Mouse (Mus musculus) lung, adult 18-20 months (tissue): ENCODE data around the gene Olfr1037.
"Not testable (repeated sequence)": the region's sequence is repeated elsewhere in the genome, so short reads cannot be mapped to it uniquely, and the experiment has no call there.

Experiments
- DNase-seq, 2 experiments: peaks; one replicate each; pipeline ENCODE4 v3.0.0; 2022; ENCODE audit warnings: mixed read lengths in 2 of 2

Olfr1037 gene

GRCm38 (mm10) chr2:86087285-86087684, at the start of gene Olfr1037:
Gene Olfr1037, minus strand, starts transcription at chr2:86087385.
- no peak for DNase-seq

GRCm38 (mm10) chr2:86135828-86136227, 48.6 kb upstream of the Olfr1037 start, which contains the start of gene Olfr1039:
Gene Olfr1039, minus strand, starts transcription at chr2:86135928.
- no peak for DNase-seq

GRCm38 (mm10) chr2:86080478-86080877, 6.7 kb downstream of the Olfr1037 start:
- not testable (repeated sequence) for DNase-seq

- DNase-seq: not testable (repeated sequence)
These were observed 13.5 kb downstream of the Olfr1037 start, which contains the start of gene Olfr1036 for GRCm38 (mm10) chr2:86073692-86074091. Gene Olfr1036, plus strand, starts transcription at chr2:86073992.

- DNase-seq: no peak
These were observed 17.0 kb downstream of the Olfr1037 start for GRCm38 (mm10) chr2:86070189-86070588.

DNA sequence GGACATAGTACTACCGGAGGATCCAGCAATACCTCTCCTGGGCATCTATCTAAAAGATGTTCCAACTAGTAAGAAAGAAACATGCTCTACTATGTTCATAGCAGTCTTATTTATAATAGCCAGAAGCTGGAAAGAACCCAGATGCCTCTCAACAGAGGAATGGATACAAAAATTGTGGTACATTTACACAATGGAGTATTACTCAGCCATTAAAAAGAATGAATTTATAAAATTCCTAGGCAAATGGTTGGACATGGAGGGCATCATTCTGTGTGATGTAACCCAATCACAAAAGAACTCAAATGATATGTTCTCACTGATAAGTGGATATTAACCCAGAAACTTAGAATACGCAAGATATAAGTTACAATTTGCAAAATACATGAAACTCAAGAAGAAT, 23.4 kb downstream of the Olfr1037 start:
- DNase-seq: not testable (repeated sequence)

- not testable (repeated sequence) for DNase-seq
These were observed 36.4 kb downstream of the Olfr1037 start for GRCm38 (mm10) chr2:86050777-86051176.

GRCm38 (mm10) chr2:86045561-86045960, 41.6 kb downstream of the Olfr1037 start, which contains the start of gene Olfr1034:
Gene Olfr1034, plus strand, starts transcription at chr2:86045861.
- no peak for DNase-seq
